Mouse (Mus musculus) brain, embryonic 14.5 days (tissue): ENCODE measurements at regions not wholly inside any gene's neighbourhood (a gene's known extent, or its start where the extent isn't known, plus 50 kb on each side); places are given as distances from the start of the nearest gene placed in this dataset.

ENCODE experiments used
- DNase-seq: peaks from one replicate; pipeline ENCODE4 v3.0.0-alpha.2; 2011; ENCODE audit warnings: low read depth
- CTCF ChIP-seq: fragments of 200-500 bp; IDR thresholded peaks from 2 replicates; pipeline ENCODE4 v1.5.1; 2012; ENCODE audit warnings: inconsistent platforms, mild to moderate bottlenecking, moderate library complexity, borderline replicate concordance; ENCODE audit not compliant: insufficient read depth, insufficient read length; ENCODE audit errors: extremely low read depth
- POLR2A ChIP-seq: fragments of 200-500 bp; IDR thresholded peaks from 2 replicates; pipeline ENCODE4 v1.6.1; 2012; ENCODE audit warnings: mild to moderate bottlenecking, inconsistent platforms, borderline replicate concordance; ENCODE audit not compliant: poor library complexity, insufficient read depth, insufficient read length, severe bottlenecking; ENCODE audit errors: extremely low read depth

- TF ChIP-seq CTCF (no peak), POLR2A (no peak)
- no peak for DNase-seq
These were observed 262.1 kb upstream of the Atp2b1 start for GRCm38 (mm10) chr10:98652084-98652483.

GRCm38 (mm10) chr10:98660747-98661146, 253.5 kb upstream of the Atp2b1 start:
- TF ChIP-seq POLR2A = no peak
- no peak for TF ChIP-seq CTCF
- no peak for DNase-seq

- DNase-seq = no peak
- no peak for TF ChIP-seq CTCF
- no peak for TF ChIP-seq POLR2A
These were observed 248.2 kb upstream of the Atp2b1 start for GRCm38 (mm10) chr10:98665936-98666505.

- TF ChIP-seq POLR2A (no peak), CTCF (no peak)
- no peak for DNase-seq
These were observed 246.5 kb upstream of the Atp2b1 start for GRCm38 (mm10) chr10:98667728-98668127.

- TF ChIP-seq POLR2A = no peak
- no peak for TF ChIP-seq CTCF
- DNase-seq = no peak
These were observed 240.1 kb upstream of the Atp2b1 start for GRCm38 (mm10) chr10:98674131-98674530.

GRCm38 (mm10) chr10:98676907-98677306, 237.3 kb upstream of the Atp2b1 start:
- no peak for DNase-seq

GRCm38 (mm10) chr10:98678234-98678633, 236.0 kb upstream of the Atp2b1 start:
- no peak for DNase-seq
- no peak for TF ChIP-seq POLR2A
- no peak for TF ChIP-seq CTCF

More at GRCm38 (mm10) chr10:98676907-98677306, 237.3 kb upstream of the Atp2b1 start:
- TF ChIP-seq POLR2A = no peak
- TF ChIP-seq CTCF = no peak

- TF ChIP-seq CTCF (no peak), POLR2A (no peak)
- no peak for DNase-seq
These were observed 231.8 kb upstream of the Atp2b1 start for GRCm38 (mm10) chr10:98682436-98682835.

- peak; percentile 20 for DNase-seq
These were observed 230.0 kb upstream of the Atp2b1 start for GRCm38 (mm10) chr10:98684195-98684594.

GRCm38 (mm10) chr10:98684707-98685106, 229.5 kb upstream of the Atp2b1 start:
- TF ChIP-seq POLR2A = no peak
- TF ChIP-seq CTCF = no peak
- no peak for DNase-seq

More at GRCm38 (mm10) chr10:98684195-98684594, 230.0 kb upstream of the Atp2b1 start:
- TF ChIP-seq CTCF (no peak), POLR2A (no peak)

GRCm38 (mm10) chr10:98685739-98686138, 228.5 kb upstream of the Atp2b1 start:
- DNase-seq = no peak
- TF ChIP-seq CTCF = no peak
- no peak for TF ChIP-seq POLR2A

GRCm38 (mm10) chr10:98686370-98686769, 227.8 kb upstream of the Atp2b1 start:
- DNase-seq = no peak
- TF ChIP-seq POLR2A (no peak), CTCF (no peak)

- DNase-seq = peak; percentile 11
- TF ChIP-seq CTCF = no peak
- no peak for TF ChIP-seq POLR2A
These were observed 222.4 kb upstream of the Atp2b1 start for GRCm38 (mm10) chr10:98691816-98692215.
